Mouse (Mus musculus) limb, embryonic 13.5 days (tissue): ENCODE results near the gene 2300009A05Rik. TPM values are rescaled to one million over a fixed set of nuclear protein-coding genes. Genes with fewer than 3 reads are reported as not detected.

Experiments used
- polyA plus RNA-seq: library from polyadenylated mRNA; unstranded; fragments of >200 nt; fragmentation: Nextera tagmentation; extraction: Ambion mirVana; gene quantifications from 2 replicates; pipeline ENCODE4 v1.2.1, GENCODE M21; 2015

Gene 2300009A05Rik
- polyA plus RNA-seq, 1 experiment from 2014 or later, result 37.9 TPM

Other genes with a start within 250 kb of the 2300009A05Rik start
- 37.2 and 40.2 TPM in 2 replicates for gene Map2k5, start 21.3 kb downstream of the 2300009A05Rik start, polyA plus RNA-seq
- gene Iqch, start 203.2 kb upstream of the 2300009A05Rik start, polyA plus RNA-seq, result 0.15 and 0.20 TPM in 2 replicates
- gene Aagab, start 203.4 kb upstream of the 2300009A05Rik start, polyA plus RNA-seq, result 21.7 and 26.2 TPM in 2 replicates